ENCODE assay signal across 7 mouse cellular contexts in the genomic region with DNA sequence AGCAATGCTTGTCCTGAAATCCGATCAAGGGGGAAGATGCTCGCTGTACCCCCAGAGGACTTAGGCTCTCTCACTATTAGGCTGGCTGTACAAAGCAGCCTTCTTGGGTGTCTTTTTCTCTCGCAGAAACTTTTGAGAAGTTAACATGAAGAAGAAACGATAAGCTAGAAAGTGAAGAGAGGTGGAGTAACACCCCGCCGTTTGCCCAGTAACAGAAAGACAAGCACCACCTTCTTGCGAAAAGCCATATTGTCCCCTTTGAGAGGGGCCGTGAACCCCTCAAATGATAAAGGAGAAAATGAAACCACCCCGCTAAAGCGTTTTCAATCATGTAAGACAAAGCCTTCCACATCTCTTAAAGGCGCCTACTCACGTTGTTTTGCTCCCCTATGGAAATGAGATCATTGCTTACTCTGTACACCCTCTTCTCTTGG. TPM values are rescaled to one million over a fixed set of nuclear protein-coding genes. Genes with fewer than 3 reads are reported as not detected.
DNase-seq lines count a peak whose midpoint lies in the region; ATAC-seq and TF ChIP-seq lines count a peak whose summit lies in the region.

No protein-coding gene starts in this region.

- peak overlapping the region; percentile 88 for H3K4me3 ChIP-seq in spleen, adult 2 months (ENCODE audit: extremely low read depth, insufficient read depth, insufficient read length)
- H3K4me3 ChIP-seq in hindbrain, postnatal 0 days (ENCODE audit: low read length): peak overlapping the region; percentile 93
- H3K4me3 ChIP-seq in midbrain, embryonic 11.5 days (ENCODE audit: low read depth, low read length): peak overlapping the region; percentile 87

- no peak for TF ChIP-seq CTCF in spleen, adult 2 months (IDR thresholded peaks at IDR 0.05; ENCODE audit: extremely low read depth, insufficient read depth, insufficient read length, insufficient replicate concordance)
- no peak for TF ChIP-seq CTCF in hindbrain, postnatal 0 days (IDR thresholded peaks at IDR 0.05; ENCODE audit: low read depth)

- H3K9me3 ChIP-seq in hindbrain, postnatal 0 days (ENCODE audit: low read length): no peaks in the 10 kb centered on the region
- H3K9me3 ChIP-seq in midbrain, embryonic 11.5 days (ENCODE audit: control insufficient read depth, low read length): no peaks in the 10 kb centered on the region

- H3K27ac ChIP-seq in spleen, adult 2 months (ENCODE audit: insufficient read depth, low read length): peak overlapping the region; percentile 94
- peak overlapping the region; percentile 82 for H3K27ac ChIP-seq in hindbrain, postnatal 0 days
- no peak overlapping the region for H3K27ac ChIP-seq in midbrain, embryonic 11.5 days (ENCODE audit: low read depth, low read length)

- ATAC-seq in hindbrain, postnatal 0 days: no peak
- no peak for ATAC-seq in midbrain, embryonic 11.5 days (ENCODE audit: low FRiP score)

- whole genome bisulfite sequencing in spleen, adult 2 months: under 1% methylated on average over 12 of the region's 12 CpGs
- 3% methylated on average over 12 of the region's 12 CpGs for WGBS in hindbrain, postnatal 0 days
- 4% methylated on average over 12 of the region's 12 CpGs for WGBS in midbrain, embryonic 11.5 days

- no peak for DNase-seq in spleen, adult 2 months (ENCODE audit: low read depth in 1 of 2, low spot score in 2 of 2)
- DNase-seq in spleen, postnatal 36 days (ENCODE audit: low spot score in 2 of 2): no peak
- peak; percentile 56 for DNase-seq in embryo, embryonic 10.5 days (ENCODE audit: low spot score)
- no peak for DNase-seq in hindbrain, postnatal 0 days (ENCODE audit: low spot score)
- DNase-seq in midbrain, embryonic 11.5 days (ENCODE audit: low spot score, missing footprints): no peak
- no peak for DNase-seq in adrenal gland, adult 2 months
- no peak for DNase-seq in frontal cortex, postnatal 10 days (ENCODE audit: low spot score in 2 of 2)

- H3K9ac ChIP-seq in hindbrain, postnatal 0 days (replicated peaks; ENCODE audit: low read length): peak overlapping the region; percentile 78
- H3K9ac ChIP-seq in midbrain, embryonic 11.5 days (ENCODE audit: low read length): peak overlapping the region; percentile 87

- peak overlapping the region; percentile 71 for H3K4me2 ChIP-seq in hindbrain, postnatal 0 days (ENCODE audit: low read depth, low read length)
- H3K4me2 ChIP-seq in midbrain, embryonic 11.5 days: peak overlapping the region; percentile 81

- TF ChIP-seq POLR2A in spleen, adult 2 months (IDR thresholded peaks at IDR 0.05; ENCODE audit: low read depth, low read length): no peak

- peaks cover 10% of the 10 kb centered on the region; the same call in 1 of the 2 replicates for H3K4me1 ChIP-seq in spleen, adult 2 months (ENCODE audit: control insufficient read depth, insufficient read depth, insufficient read length)
- no peaks in the 10 kb centered on the region for H3K4me1 ChIP-seq in hindbrain, postnatal 0 days (ENCODE audit: insufficient read depth, low read length)
- no peaks in the 10 kb centered on the region for H3K4me1 ChIP-seq in midbrain, embryonic 11.5 days (ENCODE audit: control insufficient read depth, insufficient read depth, low read length)

- no peaks in the 10 kb centered on the region for H3K27me3 ChIP-seq in spleen, adult 2 months (ENCODE audit: control insufficient read depth, insufficient read depth, low read length)
- H3K27me3 ChIP-seq in hindbrain, postnatal 0 days (ENCODE audit: insufficient read depth, low read length): no peaks in the 10 kb centered on the region
- no peaks in the 10 kb centered on the region for H3K27me3 ChIP-seq in midbrain, embryonic 11.5 days (ENCODE audit: control insufficient read depth, insufficient read depth, low read length)

- H3K36me3 ChIP-seq in spleen, adult 2 months (ENCODE audit: control insufficient read depth, insufficient read depth, low read length): 0 out of 2 replicates have a peak, but pooled peaks cover 1% of the 10 kb centered on the region
- H3K36me3 ChIP-seq in hindbrain, postnatal 0 days (ENCODE audit: insufficient read depth, low read length): no peaks in the 10 kb centered on the region
- no peaks in the 10 kb centered on the region for H3K36me3 ChIP-seq in midbrain, embryonic 11.5 days (ENCODE audit: control insufficient read depth, insufficient read depth, low read length)

RNA-seq across cellular contexts. Expression of a gene that starts 15.5 kb away (rescaled TPM):
- polyA plus RNA-seq in spleen, adult 2 months (2012; rRNA removed): 7.1 and 7.3 TPM in 2 replicates
- 18.8 and 19.2 TPM in 2 replicates for total RNA-seq in hindbrain, postnatal 0 days (2014; rRNA removed)
- 25.2 and 25.7 TPM in 2 replicates for polyA plus RNA-seq in hindbrain, postnatal 0 days (2015; fragmentation: Nextera tagmentation; extraction: Ambion mirVana)
- 38.1 and 39.4 TPM in 2 replicates for polyA plus RNA-seq in midbrain, embryonic 11.5 days (2014; fragmentation: Nextera tagmentation; extraction: Ambion mirVana)
- 10 to 100 TPM; 37.5 to 55.3 TPM for total RNA-seq in adrenal gland, adult 2 months (2021)
- polyA plus RNA-seq in adrenal gland, adult 2 months (2012; rRNA removed): 2.1 and 2.6 TPM in 2 replicates
